Mouse (Mus musculus): ENCODE results near the gene Chgb.

DNA sequence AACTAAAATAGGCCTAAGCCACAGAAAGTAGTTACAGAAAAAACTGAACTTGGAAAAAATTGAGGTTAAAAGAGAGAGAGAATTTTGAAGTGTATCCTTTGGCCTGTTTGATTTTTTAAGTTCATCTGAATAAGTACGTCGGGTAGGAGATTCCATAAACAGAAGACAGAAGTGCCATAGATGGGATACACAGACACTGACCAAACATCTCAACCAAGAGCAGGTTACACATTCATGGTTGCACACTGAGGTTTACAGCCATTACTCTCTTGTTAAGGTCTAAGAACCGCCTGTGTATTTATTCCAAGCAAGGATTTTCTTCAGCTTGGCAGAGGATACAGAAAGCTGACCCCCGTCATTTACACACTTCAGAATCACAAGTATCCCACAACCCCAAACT, at the start of gene Chgb:
- TF ChIP-seq EP300 (IDR thresholded peaks at IDR 0.05; ENCODE audit: insufficient read depth, low read depth, low read length) (no peak), CTCF (IDR thresholded peaks at IDR 0.05; ENCODE audit: low read depth, low read length) (no peak)

Data from ES-Bruce4 (cell line).